Mouse (Mus musculus) MEL (cell line): ENCODE results near the gene Rab42.

Source experiments
- BHLHE40 ChIP-seq: IDR thresholded peaks from 2 replicates; pipeline ENCODE4 v1.6.1; 2012; ENCODE audit warnings: low read depth, mild to moderate bottlenecking, inconsistent platforms, low read length, improper control_type of control experiment, borderline replicate concordance
- GABPA ChIP-seq: IDR thresholded peaks from 2 replicates; pipeline ENCODE4 v1.6.1; 2012; ENCODE audit warnings: low read depth, mild to moderate bottlenecking, inconsistent platforms, low read length, improper control_type of control experiment, moderate library complexity
- HCFC1 ChIP-seq: IDR thresholded peaks from 2 replicates; pipeline ENCODE4 v1.6.1; 2012; ENCODE audit warnings: low read depth, mild to moderate bottlenecking, inconsistent platforms, low read length, improper control_type of control experiment, moderate library complexity
- POLR2A ChIP-seq, 2 experiments: IDR thresholded peaks; 2 replicates each; pipeline ENCODE4 v1.6.1; 2011 to 2012; ENCODE audit warnings: low read length in 2 of 2, mild to moderate bottlenecking in 2 of 2, control low read depth in 1 of 2, improper control_type of control experiment in 1 of 2, low read depth in 1 of 2, moderate library complexity in 1 of 2; ENCODE audit not compliant: control insufficient read depth in 1 of 2, insufficient read depth in 1 of 2, poor library complexity in 1 of 2
- SIN3A ChIP-seq: IDR thresholded peaks from 2 replicates; pipeline ENCODE4 v1.6.1; 2012; ENCODE audit warnings: low read length, improper control_type of control experiment, inconsistent platforms

DNA sequence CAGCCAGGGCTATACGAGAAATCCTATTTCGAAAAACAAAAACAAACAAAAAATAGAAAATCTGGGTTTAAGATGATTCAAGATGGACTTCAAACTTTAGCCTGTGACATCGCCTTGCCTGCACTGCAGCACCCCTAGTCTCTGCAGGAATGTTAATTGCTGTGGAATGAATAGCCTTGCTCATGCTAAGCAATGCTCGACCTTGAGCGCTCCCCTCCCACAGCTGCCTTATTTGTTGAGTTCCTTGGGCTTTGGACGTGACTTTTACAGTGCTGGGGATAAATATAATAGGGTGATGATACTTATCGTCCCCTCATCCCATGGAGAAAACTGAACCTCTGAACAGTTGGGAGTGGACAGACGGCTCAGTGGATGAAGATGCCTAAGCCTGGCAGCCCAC is 12.5 kb upstream of the Rab42 start:
- no peak for TF ChIP-seq GABPA
- no peak for TF ChIP-seq POLR2A (IDR thresholded peaks at IDR 0.05; ENCODE audit: control insufficient read depth in 1 of 2, insufficient read depth in 1 of 2, low read depth in 1 of 2, low read length in 2 of 2, poor library complexity in 1 of 2)
- TF ChIP-seq SIN3A = no peak
- TF ChIP-seq HCFC1 = no peak
- TF ChIP-seq BHLHE40 = no peak
